Mouse (Mus musculus): Measurements from ENCODE around the gene Kxd1. TPM values are rescaled to one million over a fixed set of nuclear protein-coding genes. Genes with fewer than 3 reads are reported as not detected.

The Kxd1 gene
- polyA plus RNA-seq, 1 experiment from 2014 or later = 68.1 TPM

DNA sequence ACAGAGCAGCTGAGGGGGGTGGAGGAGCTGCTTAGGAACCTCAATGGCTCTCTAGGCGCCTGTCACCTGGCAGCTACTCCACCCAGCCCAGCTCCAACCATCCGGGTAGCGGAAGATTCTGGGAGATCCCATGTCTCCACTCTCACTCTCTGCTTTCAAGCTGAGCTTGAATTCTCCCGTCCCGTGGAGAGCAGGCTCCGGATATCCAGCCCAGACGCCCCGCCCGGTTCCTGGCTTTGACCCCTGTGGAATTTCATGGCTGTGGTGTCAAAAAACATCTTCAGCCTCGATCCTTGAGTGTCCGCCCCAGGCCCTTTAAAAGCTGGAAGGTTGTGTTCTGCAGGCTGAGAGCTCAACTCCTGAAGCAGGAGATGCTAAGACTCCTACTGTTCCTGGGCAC lies 61.0 kb downstream of the Kxd1 start:
- no peak overlapping the region for H3K4me3 ChIP-seq (ENCODE audit: low read depth, low read length)
- H3K27me3 ChIP-seq (ENCODE audit: control insufficient read depth, insufficient read depth, low read length) = no peaks in the 10 kb centered on the region
- no peaks in the 10 kb centered on the region for H3K9me3 ChIP-seq (replicated peaks; ENCODE audit: control insufficient read depth, low read length)
- peaks cover 47% of the 10 kb centered on the region for H3K4me1 ChIP-seq (ENCODE audit: control insufficient read depth, insufficient read depth, low read length)
- WGBS (ENCODE audit: insufficient replicate concordance) = 52% methylated on average over 11 of the region's 11 CpGs
- H3K27ac ChIP-seq (ENCODE audit: low read depth, low read length) = no peak overlapping the region
- no peak for ATAC-seq (replicated peaks; ENCODE audit: insufficient number of reproducible peaks, low FRiP score, low TSS enrichment)
- 0 out of 2 replicates have a peak overlapping the region, but pooled peaks have one; percentile 0 for H3K9ac ChIP-seq (ENCODE audit: low read depth, low read length)
- H3K36me3 ChIP-seq (ENCODE audit: control insufficient read depth, insufficient read depth, low read length) = no peaks in the 10 kb centered on the region
- H3K4me2 ChIP-seq = no peak overlapping the region

DNA sequence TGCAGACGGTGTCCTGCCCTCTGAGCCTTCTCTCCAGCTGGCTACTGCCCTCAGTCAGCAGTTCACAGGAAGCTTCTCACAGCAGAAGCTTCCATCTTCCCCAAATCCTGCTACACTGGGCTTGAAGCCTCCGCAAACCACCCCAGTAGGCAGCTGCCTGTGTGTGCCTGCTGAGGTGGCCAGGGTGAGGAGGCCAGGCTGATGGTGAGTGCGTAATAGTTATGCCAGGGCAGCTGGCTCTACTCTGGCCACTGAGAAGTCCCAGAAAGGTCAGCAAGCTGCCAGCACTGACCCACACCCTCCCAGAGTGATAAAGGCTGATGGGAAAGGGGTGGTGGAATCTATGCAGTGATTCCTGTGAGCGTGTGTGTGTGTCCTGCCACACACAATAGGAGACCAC lies 61.5 kb downstream of the Kxd1 start:
- H3K4me1 ChIP-seq (ENCODE audit: control insufficient read depth, insufficient read depth, low read length) = peaks cover 52% of the 10 kb centered on the region
- H3K9ac ChIP-seq (ENCODE audit: low read depth, low read length) = no peak overlapping the region
- no peak for ATAC-seq (replicated peaks; ENCODE audit: insufficient number of reproducible peaks, low FRiP score, low TSS enrichment)
- H3K4me2 ChIP-seq = no peak overlapping the region
- no peaks in the 10 kb centered on the region for H3K27me3 ChIP-seq (ENCODE audit: control insufficient read depth, insufficient read depth, low read length)
- no peak overlapping the region for H3K4me3 ChIP-seq (ENCODE audit: low read depth, low read length)
- H3K27ac ChIP-seq (ENCODE audit: low read depth, low read length) = no peak overlapping the region
- 77% methylated on average over 4 of the region's 4 CpGs for WGBS (ENCODE audit: insufficient replicate concordance)
- no peaks in the 10 kb centered on the region for H3K9me3 ChIP-seq (replicated peaks; ENCODE audit: control insufficient read depth, low read length)
- no peaks in the 10 kb centered on the region for H3K36me3 ChIP-seq (ENCODE audit: control insufficient read depth, insufficient read depth, low read length)

DNA sequence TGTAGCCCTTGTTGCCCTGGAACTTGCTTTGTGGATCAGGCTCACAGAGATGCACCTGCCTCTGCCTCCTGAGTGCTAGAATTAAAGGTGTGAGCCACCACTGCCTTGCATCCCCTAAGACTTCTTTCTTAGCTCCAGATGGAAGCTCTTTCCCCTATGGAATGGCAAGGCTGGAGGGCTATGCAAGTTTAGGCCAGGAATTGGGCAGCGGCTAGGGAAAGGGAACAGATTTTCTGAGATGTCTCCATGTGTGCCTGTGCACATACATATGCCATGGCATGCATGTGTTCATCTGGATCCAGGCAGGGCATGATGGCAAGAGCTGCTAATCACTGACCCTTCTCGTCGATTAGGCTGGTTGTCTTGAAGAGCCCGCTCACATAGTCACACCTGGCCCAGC lies 62.1 kb downstream of the Kxd1 start:
- Histone ChIP-seq H3K27ac (ENCODE audit: low read depth, low read length) (no peak overlapping the region), H3K4me1 (ENCODE audit: control insufficient read depth, insufficient read depth, low read length) (peaks cover 53% of the 10 kb centered on the region), H3K9me3 (replicated peaks; ENCODE audit: control insufficient read depth, low read length) (no peaks in the 10 kb centered on the region), H3K27me3 (ENCODE audit: control insufficient read depth, insufficient read depth, low read length) (no peaks in the 10 kb centered on the region), H3K4me3 (ENCODE audit: low read depth, low read length) (no peak overlapping the region), H3K36me3 (ENCODE audit: control insufficient read depth, insufficient read depth, low read length) (no peaks in the 10 kb centered on the region), H3K9ac (ENCODE audit: low read depth, low read length) (no peak overlapping the region), H3K4me2 (no peak overlapping the region)
- ATAC-seq (replicated peaks; ENCODE audit: insufficient number of reproducible peaks, low FRiP score, low TSS enrichment) = no peak
- WGBS (ENCODE audit: insufficient replicate concordance) = 96% methylated on average over 4 of the region's 4 CpGs

DNA sequence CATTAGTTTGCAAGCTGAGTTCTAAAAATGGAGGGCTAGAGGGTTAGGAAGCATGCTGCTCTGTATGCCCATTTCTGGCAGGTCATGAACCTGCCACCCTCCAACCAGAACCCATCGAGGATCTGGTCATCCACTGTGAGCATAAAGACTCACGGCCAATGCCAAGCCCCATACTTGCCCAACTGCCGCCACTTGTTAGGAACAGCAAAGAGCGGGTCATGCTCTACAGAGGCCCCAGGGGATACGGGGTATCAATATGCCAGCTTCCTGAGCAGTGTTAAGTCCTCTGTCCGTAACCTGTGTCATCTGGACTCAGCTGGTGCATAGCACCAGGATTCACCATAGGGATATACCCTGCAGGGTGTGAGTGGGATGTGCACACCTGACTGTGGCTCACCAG lies 63.6 kb downstream of the Kxd1 start:
- no peaks in the 10 kb centered on the region for H3K27me3 ChIP-seq (ENCODE audit: control insufficient read depth, insufficient read depth, low read length)
- no peak for ATAC-seq (replicated peaks; ENCODE audit: insufficient number of reproducible peaks, low FRiP score, low TSS enrichment)
- 93% methylated on average over 6 of the region's 6 CpGs for WGBS (ENCODE audit: insufficient replicate concordance)
- no peak overlapping the region for H3K4me2 ChIP-seq
- no peaks in the 10 kb centered on the region; the same call in 1 of the 2 replicates for H3K36me3 ChIP-seq (ENCODE audit: control insufficient read depth, insufficient read depth, low read length)
- no peak overlapping the region for H3K4me3 ChIP-seq (ENCODE audit: low read depth, low read length)
- no peak overlapping the region for H3K27ac ChIP-seq (ENCODE audit: low read depth, low read length)
- peaks cover 46% of the 10 kb centered on the region for H3K4me1 ChIP-seq (ENCODE audit: control insufficient read depth, insufficient read depth, low read length)
- no peak overlapping the region for H3K9ac ChIP-seq (ENCODE audit: low read depth, low read length)
- no peaks in the 10 kb centered on the region for H3K9me3 ChIP-seq (replicated peaks; ENCODE audit: control insufficient read depth, low read length)

DNA sequence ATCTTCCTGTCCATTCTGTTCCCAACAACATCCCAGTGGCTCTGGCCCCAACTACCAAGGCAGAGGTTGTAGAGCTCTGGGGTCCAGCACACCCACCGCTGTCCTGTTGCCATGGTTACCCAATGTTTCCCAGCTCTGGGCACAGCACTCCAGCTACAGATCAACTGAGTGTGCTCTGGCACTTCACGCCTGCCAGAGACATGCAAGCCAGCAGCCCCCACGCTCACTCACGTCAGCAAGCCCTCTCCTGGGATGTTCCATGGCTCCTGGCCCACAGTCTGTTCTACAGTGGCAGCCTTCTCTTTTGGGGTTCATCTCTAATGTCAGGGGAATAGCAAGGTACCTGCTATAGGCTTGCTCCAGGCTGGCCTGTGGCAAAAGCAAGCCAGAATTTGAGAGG lies 64.5 kb downstream of the Kxd1 start:
- WGBS (ENCODE audit: insufficient replicate concordance) = 71% methylated on average over 4 of the region's 4 CpGs
- Histone ChIP-seq H3K4me3 (ENCODE audit: low read depth, low read length) (no peak overlapping the region), H3K27me3 (ENCODE audit: control insufficient read depth, insufficient read depth, low read length) (no peaks in the 10 kb centered on the region), H3K4me2 (no peak overlapping the region), H3K9me3 (replicated peaks; ENCODE audit: control insufficient read depth, low read length) (no peaks in the 10 kb centered on the region), H3K36me3 (ENCODE audit: control insufficient read depth, insufficient read depth, low read length) (no peaks in the 10 kb centered on the region; the same call in 1 of the 2 replicates), H3K9ac (ENCODE audit: low read depth, low read length) (no peak overlapping the region), H3K4me1 (ENCODE audit: control insufficient read depth, insufficient read depth, low read length) (peaks cover 38% of the 10 kb centered on the region), H3K27ac (ENCODE audit: low read depth, low read length) (no peak overlapping the region)
- ATAC-seq (replicated peaks; ENCODE audit: insufficient number of reproducible peaks, low FRiP score, low TSS enrichment) = no peak

DNA sequence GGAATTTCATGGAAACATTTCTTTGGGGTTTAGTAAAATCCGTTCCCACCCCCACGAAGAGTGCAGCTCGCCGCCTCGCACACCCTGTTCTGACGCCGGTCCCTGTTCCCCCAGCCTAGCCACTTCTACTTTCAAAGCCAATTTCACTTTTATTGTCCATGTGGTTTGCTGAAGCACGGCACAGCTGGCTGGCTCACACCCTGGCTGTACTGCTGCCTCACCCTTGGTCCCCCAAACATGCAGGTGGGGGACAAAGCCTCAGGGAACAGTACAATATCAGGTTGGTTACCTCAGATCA lies 65.3 kb downstream of the Kxd1 start:
- H3K4me3 ChIP-seq (ENCODE audit: low read depth, low read length) = no peak overlapping the region
- H3K9me3 ChIP-seq (replicated peaks; ENCODE audit: control insufficient read depth, low read length) = no peaks in the 10 kb centered on the region
- H3K27ac ChIP-seq (ENCODE audit: low read depth, low read length) = no peak overlapping the region
- no peak overlapping the region for H3K9ac ChIP-seq (ENCODE audit: low read depth, low read length)
- no peak for ATAC-seq (replicated peaks; ENCODE audit: insufficient number of reproducible peaks, low FRiP score, low TSS enrichment)
- WGBS (ENCODE audit: insufficient replicate concordance) = 90% methylated on average over 8 of the region's 8 CpGs
- no peaks in the 10 kb centered on the region for H3K27me3 ChIP-seq (ENCODE audit: control insufficient read depth, insufficient read depth, low read length)
- no peaks in the 10 kb centered on the region; the same call in 1 of the 2 replicates for H3K36me3 ChIP-seq (ENCODE audit: control insufficient read depth, insufficient read depth, low read length)
- peaks cover 30% of the 10 kb centered on the region for H3K4me1 ChIP-seq (ENCODE audit: control insufficient read depth, insufficient read depth, low read length)
- H3K4me2 ChIP-seq = no peak overlapping the region

DNA sequence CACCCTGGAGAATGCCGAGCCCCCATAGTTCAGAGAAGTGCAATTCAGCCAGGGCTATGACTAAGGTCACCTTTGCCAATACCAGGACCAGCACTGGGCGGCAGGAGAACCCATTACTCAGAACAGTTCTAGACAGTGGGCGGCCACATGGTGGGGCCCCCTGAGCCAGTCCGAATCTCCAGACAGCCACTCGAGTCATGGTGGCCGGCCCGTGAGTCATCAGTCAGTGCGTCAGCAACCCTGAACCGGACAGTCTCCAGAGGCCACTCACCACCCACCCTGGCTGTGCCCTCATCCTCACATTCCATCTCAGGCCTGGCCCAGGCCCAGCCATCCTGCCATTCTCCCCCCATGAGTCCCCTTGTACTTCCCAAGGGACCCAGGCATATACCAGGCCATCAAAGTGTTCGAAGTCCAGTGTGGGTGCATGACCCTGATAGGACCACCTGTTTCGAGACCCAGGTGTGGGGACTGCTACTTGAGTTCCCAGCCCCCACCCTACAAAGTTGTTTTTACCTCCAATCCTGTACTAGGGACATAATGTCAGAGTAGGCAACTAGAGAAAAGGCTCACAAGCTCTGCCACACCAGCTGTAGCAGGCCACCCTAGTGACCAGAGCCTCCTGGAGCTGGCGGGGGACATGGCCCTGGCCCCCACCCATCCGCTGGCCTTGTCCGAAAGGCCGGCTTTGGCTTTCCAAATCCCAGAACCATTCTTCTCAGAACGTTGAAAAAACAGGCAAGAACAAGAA lies 65.8 kb downstream of the Kxd1 start:
- Histone ChIP-seq H3K9me3 (replicated peaks; ENCODE audit: control insufficient read depth, low read length) (no peaks in the 10 kb centered on the region), H3K9ac (ENCODE audit: low read depth, low read length) (no peak overlapping the region), H3K4me1 (ENCODE audit: control insufficient read depth, insufficient read depth, low read length) (peaks cover 25% of the 10 kb centered on the region), H3K27ac (ENCODE audit: low read depth, low read length) (no peak overlapping the region), H3K4me3 (ENCODE audit: low read depth, low read length) (no peak overlapping the region), H3K4me2 (no peak overlapping the region), H3K36me3 (ENCODE audit: control insufficient read depth, insufficient read depth, low read length) (no peaks in the 10 kb centered on the region; the same call in 1 of the 2 replicates), H3K27me3 (ENCODE audit: control insufficient read depth, insufficient read depth, low read length) (no peaks in the 10 kb centered on the region)
- whole genome bisulfite sequencing (ENCODE audit: insufficient replicate concordance) = 69% methylated on average over 16 of the region's 16 CpGs
- ATAC-seq (replicated peaks; ENCODE audit: insufficient number of reproducible peaks, low FRiP score, low TSS enrichment) = no peak; the same call in 1 of the 2 replicates

DNA sequence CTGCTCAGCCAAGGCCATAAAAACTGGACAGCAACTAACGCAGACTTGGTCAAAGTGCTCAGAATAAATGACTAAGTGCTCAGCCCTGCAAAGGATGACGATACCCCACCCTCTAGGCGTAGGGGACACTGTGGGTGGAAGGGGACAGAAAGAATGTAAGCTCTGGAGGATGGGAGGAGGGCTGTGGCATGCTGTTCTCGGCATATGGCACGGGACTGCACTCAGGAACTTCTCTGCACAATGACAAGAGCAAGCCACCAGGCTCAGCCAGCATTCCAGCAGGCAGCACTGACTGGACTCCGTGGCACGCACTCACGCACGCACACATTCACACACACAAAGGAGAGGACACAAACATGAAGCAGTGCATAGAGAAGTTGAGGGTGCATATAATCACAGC lies 67.2 kb downstream of the Kxd1 start:
- Histone ChIP-seq H3K4me1 (ENCODE audit: control insufficient read depth, insufficient read depth, low read length) (peaks cover 17% of the 10 kb centered on the region), H3K9ac (ENCODE audit: low read depth, low read length) (no peak overlapping the region), H3K9me3 (replicated peaks; ENCODE audit: control insufficient read depth, low read length) (no peaks in the 10 kb centered on the region), H3K27me3 (ENCODE audit: control insufficient read depth, insufficient read depth, low read length) (no peaks in the 10 kb centered on the region), H3K36me3 (ENCODE audit: control insufficient read depth, insufficient read depth, low read length) (no peaks in the 10 kb centered on the region; the same call in 1 of the 2 replicates), H3K4me3 (ENCODE audit: low read depth, low read length) (no peak overlapping the region), H3K27ac (ENCODE audit: low read depth, low read length) (no peak overlapping the region), H3K4me2 (no peak overlapping the region)
- no peak for ATAC-seq (replicated peaks; ENCODE audit: insufficient number of reproducible peaks, low FRiP score, low TSS enrichment)
- 65% methylated on average over 9 of the region's 9 CpGs for WGBS (ENCODE audit: insufficient replicate concordance)

DNA sequence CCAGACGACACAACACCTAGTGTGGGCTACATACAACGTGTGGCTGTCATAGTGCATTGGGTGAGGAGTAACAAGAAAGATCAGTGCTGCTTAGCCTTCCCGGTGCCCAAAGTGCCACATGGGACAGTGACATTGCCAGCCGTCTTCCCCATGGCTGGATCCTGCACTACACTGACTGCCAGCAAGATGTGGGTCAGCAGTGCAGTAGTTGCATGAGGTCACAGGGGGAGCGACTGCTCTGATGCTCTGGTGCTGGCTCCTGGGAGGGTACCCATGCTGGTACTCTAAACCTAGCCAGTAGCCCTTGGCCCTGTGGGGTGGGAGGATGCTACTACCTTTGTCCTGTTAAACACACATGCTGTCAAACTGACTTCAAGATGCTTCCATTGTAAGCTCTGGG lies 67.6 kb downstream of the Kxd1 start:
- 88% methylated on average over 5 of the region's 5 CpGs for WGBS (ENCODE audit: insufficient replicate concordance)
- no peak overlapping the region for H3K27ac ChIP-seq (ENCODE audit: low read depth, low read length)
- H3K36me3 ChIP-seq (ENCODE audit: control insufficient read depth, insufficient read depth, low read length) = no peaks in the 10 kb centered on the region; the same call in 1 of the 2 replicates
- H3K4me2 ChIP-seq = no peak overlapping the region
- no peaks in the 10 kb centered on the region for H3K9me3 ChIP-seq (replicated peaks; ENCODE audit: control insufficient read depth, low read length)
- H3K27me3 ChIP-seq (ENCODE audit: control insufficient read depth, insufficient read depth, low read length) = no peaks in the 10 kb centered on the region
- H3K4me1 ChIP-seq (ENCODE audit: control insufficient read depth, insufficient read depth, low read length) = peaks cover 17% of the 10 kb centered on the region
- H3K4me3 ChIP-seq (ENCODE audit: low read depth, low read length) = no peak overlapping the region
- H3K9ac ChIP-seq (ENCODE audit: low read depth, low read length) = no peak overlapping the region
- ATAC-seq (replicated peaks; ENCODE audit: insufficient number of reproducible peaks, low FRiP score, low TSS enrichment) = no peak

Data from heart, embryonic 11.5 days (tissue).